Mouse (Mus musculus): Measurements from ENCODE around the gene Rasgrf2.

DNA sequence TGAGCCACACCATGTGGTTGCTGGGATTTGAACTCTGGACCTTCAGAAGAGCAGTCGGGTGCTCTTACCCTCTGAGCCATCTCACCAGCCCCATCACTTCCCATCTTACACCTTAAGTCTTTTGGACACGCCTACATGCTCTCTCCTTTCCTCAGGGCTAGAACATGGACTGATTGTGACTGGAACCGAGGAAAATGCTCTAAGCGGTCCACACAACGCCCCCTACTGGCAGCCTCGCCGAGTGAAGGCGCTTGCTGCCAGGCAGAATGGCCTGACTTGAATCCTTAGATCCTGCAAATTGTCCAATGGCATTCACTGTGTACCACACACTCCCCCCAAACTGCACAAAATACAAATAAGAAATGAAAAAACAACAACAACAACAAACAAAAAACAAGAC, 274.0 kb downstream of the Rasgrf2 start:
- TF ChIP-seq EP300 (IDR thresholded peaks at IDR 0.05; ENCODE audit: low read depth), result no peak
- 0 out of 2 replicates have a peak, but pooled peaks have one; percentile 11 for TF ChIP-seq CTCF (IDR thresholded peaks at IDR 0.05; ENCODE audit: low read depth)

Data from liver, postnatal 0 days (tissue).